ENCODE assay signal across 20 mouse cellular contexts in genomic region chr1:34089011-34089410, GRCm38 (mm10).
"Had no signal": no experiment of that assay in that cellular context is flagged by ENCODE, and none has a peak within 500 bp of the region (broad histone marks: within the 10 kb centered on the region; RNA-seq: fewer than 3 reads in every experiment).

No protein-coding gene starts in this region.

- ATAC-seq: intestine, postnatal 0 days had no signal

- H3K4me2 ChIP-seq: hindbrain, embryonic 15.5 days; liver, embryonic 13.5 days; midbrain, embryonic 11.5 days; neural tube, embryonic 12.5 days; neural tube, embryonic 15.5 days; stomach, embryonic 15.5 days had no signal

- DNase-seq: layer of hippocampus, adult 9-11 months; layer of hippocampus, postnatal 36 days; liver, embryonic 13.5 days; lung, adult 2 months; lung, postnatal 14 days; lung, postnatal 4 days; midbrain, embryonic 14.5 days; right cerebral cortex, adult 18-20 months; right cerebral cortex, postnatal 14 days; right cerebral cortex, postnatal 4 days; thymus, adult 18-20 months; thymus, postnatal 36 days had no signal

- H3K27ac ChIP-seq: hindbrain, embryonic 15.5 days; layer of hippocampus, adult 2 months; left cerebral cortex, adult 2 months; liver, embryonic 13.5 days; neural tube, embryonic 12.5 days; neural tube, embryonic 15.5 days; stomach, embryonic 15.5 days had no signal

- H3K27me3 ChIP-seq: hindbrain, embryonic 15.5 days; liver, embryonic 13.5 days; neural tube, embryonic 12.5 days; neural tube, embryonic 15.5 days; stomach, embryonic 15.5 days had no signal

- H3K4me1 ChIP-seq: hindbrain, embryonic 15.5 days; liver, embryonic 13.5 days; stomach, embryonic 15.5 days had no signal

- H3K9ac ChIP-seq: hindbrain, embryonic 15.5 days; liver, embryonic 13.5 days; neural tube, embryonic 12.5 days; neural tube, embryonic 15.5 days; stomach, embryonic 15.5 days had no signal

- H3K4me3 ChIP-seq: hindbrain, embryonic 15.5 days; layer of hippocampus, adult 2 months; left cerebral cortex, adult 2 months; liver, embryonic 13.5 days; neural tube, embryonic 12.5 days; neural tube, embryonic 15.5 days; stomach, embryonic 15.5 days had no signal

- H3K36me3 ChIP-seq: stomach, embryonic 15.5 days had no signal

- H3K9me3 ChIP-seq: hindbrain, embryonic 15.5 days; liver, embryonic 13.5 days; neural tube, embryonic 15.5 days; stomach, embryonic 15.5 days had no signal
